Mouse (Mus musculus) heart, embryonic 12.5 days (tissue): ENCODE data around the gene Enpp1. TPM values are rescaled to one million over a fixed set of nuclear protein-coding genes. Genes with fewer than 3 reads are reported as not detected.
A peak's percentile ranks its signal among the peaks of the same experiment; 100 is the strongest.

Experiments used
- ATAC-seq: fragments of 200-750 bp; cut with Nextera tagmentation; 2 replicates; pipeline ENCODE4 v1.8.0; 2017; ENCODE audit warnings: moderate TSS enrichment, moderate library complexity; ENCODE audit not compliant: insufficient number of reproducible peaks, low FRiP score
- H3K27ac ChIP-seq: fragments of 300-500 bp; sonication (generic); 2 replicates; pipeline ENCODE4 v1.5.1; 2016; ENCODE audit warnings: mild to moderate bottlenecking, moderate library complexity; ENCODE audit not compliant: poor library complexity, severe bottlenecking
- H3K27me3 ChIP-seq: fragments of 300-500 bp; sonication (generic); replicated peaks from 2 replicates; pipeline ENCODE4 v1.6.1; 2016; ENCODE audit warnings: mild to moderate bottlenecking, moderate library complexity
- H3K36me3 ChIP-seq: fragments of 300-500 bp; sonication (generic); 2 replicates; pipeline ENCODE4 v1.6.1; 2016; ENCODE audit warnings: mild to moderate bottlenecking, moderate library complexity
- H3K4me1 ChIP-seq: fragments of 300-500 bp; sonication (generic); replicated peaks from 2 replicates; pipeline ENCODE4 v1.6.1; 2016; ENCODE audit warnings: mild to moderate bottlenecking
- H3K4me2 ChIP-seq: fragments of 300-500 bp; sonication (generic); 2 replicates; pipeline ENCODE4 v1.6.1; 2016; ENCODE audit warnings: mild to moderate bottlenecking, moderate library complexity
- H3K4me3 ChIP-seq: fragments of 300-500 bp; sonication (generic); 2 replicates; pipeline ENCODE4 v1.5.1; 2016; ENCODE audit warnings: mild to moderate bottlenecking
- H3K9ac ChIP-seq: fragments of 300-500 bp; sonication (generic); 2 replicates; pipeline ENCODE4 v1.6.1; 2016; ENCODE audit warnings: mild to moderate bottlenecking, moderate library complexity
- H3K9me3 ChIP-seq: fragments of 300-500 bp; sonication (generic); replicated peaks from 2 replicates; pipeline ENCODE4 v1.6.1; 2016; ENCODE audit warnings: mild to moderate bottlenecking, moderate library complexity
- WGBS: fragments of 180-500 bp; shearing (Covaris S2); methylation state at CpG from one replicate; pipeline ENCODE4 v1.1.7; 2016; 5-methylcytosine and 5-hydroxymethylcytosine counted together
- polyA plus RNA-seq: library from polyadenylated mRNA; unstranded; fragments of >200 nt; fragmentation: Nextera tagmentation; extraction: Ambion mirVana; gene quantifications from 2 replicates; pipeline ENCODE4 v1.2.1, GENCODE M21; 2016

The Enpp1 gene
- polyA plus RNA-seq, 1 experiment from 2014 or later: 8.0 TPM

GRCm38 (mm10) chr10:24735027-24735777 is 23.2 kb upstream of the Enpp1 start:
- WGBS: 78% methylated on average over 5 of the region's 5 CpGs
- H3K4me3 ChIP-seq: no peak overlapping the region
- no peak overlapping the region for H3K4me2 ChIP-seq
- peaks cover 11% of the 10 kb centered on the region for H3K4me1 ChIP-seq
- no peak overlapping the region for H3K27ac ChIP-seq
- H3K36me3 ChIP-seq: no peaks in the 10 kb centered on the region
- H3K9me3 ChIP-seq: no peaks in the 10 kb centered on the region
- no peak for ATAC-seq
- no peak overlapping the region for H3K9ac ChIP-seq
- H3K27me3 ChIP-seq: no peaks in the 10 kb centered on the region

GRCm38 (mm10) chr10:24727478-24727877 is 15.5 kb upstream of the Enpp1 start:
- H3K4me1 ChIP-seq: peaks cover 11% of the 10 kb centered on the region
- WGBS: 77% methylated on average over 4 of the region's 4 CpGs
- H3K4me2 ChIP-seq: no peak overlapping the region

GRCm38 (mm10) chr10:24725197-24725596 is 13.2 kb upstream of the Enpp1 start:
- H3K4me1 ChIP-seq: no peaks in the 10 kb centered on the region
- no peaks in the 10 kb centered on the region for H3K27me3 ChIP-seq
- no peak overlapping the region for H3K4me2 ChIP-seq
- no peak for ATAC-seq
- WGBS: 81% methylated on average over 2 of the region's 2 CpGs
- no peak overlapping the region for H3K4me3 ChIP-seq
- peaks cover 2% of the 10 kb centered on the region; the same call in 1 of the 2 replicates for H3K9me3 ChIP-seq
- H3K9ac ChIP-seq: no peak overlapping the region
- no peaks in the 10 kb centered on the region for H3K36me3 ChIP-seq
- no peak overlapping the region for H3K27ac ChIP-seq

More at GRCm38 (mm10) chr10:24727478-24727877, 15.5 kb upstream of the Enpp1 start:
- Histone ChIP-seq H3K9ac (no peak overlapping the region), H3K27me3 (no peaks in the 10 kb centered on the region), H3K4me3 (no peak overlapping the region), H3K36me3 (no peaks in the 10 kb centered on the region), H3K9me3 (peaks cover 2% of the 10 kb centered on the region; the same call in 1 of the 2 replicates), H3K27ac (no peak overlapping the region)
- no peak for ATAC-seq

- H3K27me3 ChIP-seq: no peaks in the 10 kb centered on the region
- no peak overlapping the region for H3K9ac ChIP-seq
- no peaks in the 10 kb centered on the region for H3K36me3 ChIP-seq
- H3K4me3 ChIP-seq: no peak overlapping the region
- H3K27ac ChIP-seq: no peak overlapping the region
- no peak overlapping the region for H3K4me2 ChIP-seq
- H3K9me3 ChIP-seq: peaks cover 2% of the 10 kb centered on the region; the same call in 1 of the 2 replicates
- WGBS: 91% methylated on average over 3 of the region's 3 CpGs
- no peak for ATAC-seq
- H3K4me1 ChIP-seq: no peaks in the 10 kb centered on the region
Observed at GRCm38 (mm10) chr10:24721841-24722240, 9.9 kb upstream of the Enpp1 start.

GRCm38 (mm10) chr10:24719383-24719782 is 7.4 kb upstream of the Enpp1 start:
- no peaks in the 10 kb centered on the region for H3K4me1 ChIP-seq
- no peak for ATAC-seq
- H3K4me2 ChIP-seq: no peak overlapping the region
- no peaks in the 10 kb centered on the region for H3K36me3 ChIP-seq
- no peak overlapping the region for H3K27ac ChIP-seq
- no peaks in the 10 kb centered on the region for H3K9me3 ChIP-seq
- no peak overlapping the region for H3K4me3 ChIP-seq
- WGBS: 85% methylated on average over 4 of the region's 4 CpGs
- H3K27me3 ChIP-seq: no peaks in the 10 kb centered on the region
- no peak overlapping the region for H3K9ac ChIP-seq

GRCm38 (mm10) chr10:24718720-24719119 is 6.8 kb upstream of the Enpp1 start:
- Histone ChIP-seq H3K27me3 (no peaks in the 10 kb centered on the region), H3K9ac (no peak overlapping the region), H3K4me3 (no peak overlapping the region), H3K36me3 (no peaks in the 10 kb centered on the region), H3K9me3 (no peaks in the 10 kb centered on the region), H3K4me1 (no peaks in the 10 kb centered on the region), H3K27ac (no peak overlapping the region), H3K4me2 (0 out of 2 replicates have a peak overlapping the region, but pooled peaks have one; percentile 3)
- WGBS: 47% methylated on average over 11 of the region's 11 CpGs
- ATAC-seq: no peak

- no peaks in the 10 kb centered on the region for H3K4me1 ChIP-seq
- H3K4me3 ChIP-seq: no peak overlapping the region
- H3K9me3 ChIP-seq: no peaks in the 10 kb centered on the region
- 0 out of 2 replicates have a peak overlapping the region, but pooled peaks have one; percentile 3 for H3K4me2 ChIP-seq
- H3K36me3 ChIP-seq: no peaks in the 10 kb centered on the region
- no peak overlapping the region for H3K27ac ChIP-seq
- no peak for ATAC-seq
- no peaks in the 10 kb centered on the region for H3K27me3 ChIP-seq
- H3K9ac ChIP-seq: no peak overlapping the region
- 49% methylated on average over 14 of the region's 14 CpGs for WGBS
Observed at GRCm38 (mm10) chr10:24718058-24718457, 6.1 kb upstream of the Enpp1 start.

- Histone ChIP-seq H3K4me1 (no peaks in the 10 kb centered on the region), H3K9ac (no peak overlapping the region), H3K9me3 (no peaks in the 10 kb centered on the region), H3K27ac (no peak overlapping the region), H3K36me3 (no peaks in the 10 kb centered on the region), H3K27me3 (no peaks in the 10 kb centered on the region), H3K4me2 (no peak overlapping the region), H3K4me3 (no peak overlapping the region)
- 82% methylated on average over 5 of the region's 5 CpGs for WGBS
- ATAC-seq: no peak
Observed at GRCm38 (mm10) chr10:24716232-24716631, 4.3 kb upstream of the Enpp1 start.

GRCm38 (mm10) chr10:24712901-24713300 is 942 bp upstream of the Enpp1 start:
- no peaks in the 10 kb centered on the region for H3K9me3 ChIP-seq
- no peaks in the 10 kb centered on the region for H3K36me3 ChIP-seq
- no peak for ATAC-seq
- 75% methylated on average over 5 of the region's 5 CpGs for WGBS
- H3K4me1 ChIP-seq: no peaks in the 10 kb centered on the region
- no peak overlapping the region for H3K27ac ChIP-seq
- H3K4me3 ChIP-seq: no peak overlapping the region
- no peak overlapping the region for H3K9ac ChIP-seq
- H3K4me2 ChIP-seq: no peak overlapping the region
- no peaks in the 10 kb centered on the region for H3K27me3 ChIP-seq

- Histone ChIP-seq H3K9me3 (no peaks in the 10 kb centered on the region), H3K4me3 (peak overlapping the region; percentile 70), H3K4me2 (peak overlapping the region; percentile 90), H3K4me1 (no peaks in the 10 kb centered on the region), H3K27ac (no peak overlapping the region), H3K9ac (peak overlapping the region; percentile 76), H3K27me3 (no peaks in the 10 kb centered on the region), H3K36me3 (no peaks in the 10 kb centered on the region)
- no peak for ATAC-seq
- WGBS: 12% methylated on average over 15 of the region's 15 CpGs
Observed at GRCm38 (mm10) chr10:24712367-24712761, 405 bp upstream of the Enpp1 start.

- peak overlapping the region; percentile 76 for H3K9ac ChIP-seq
- H3K9me3 ChIP-seq: no peaks in the 10 kb centered on the region
- peak overlapping the region; percentile 70 for H3K4me3 ChIP-seq
- 20% methylated on average over 10 of the region's 10 CpGs for WGBS
- no peaks in the 10 kb centered on the region for H3K27me3 ChIP-seq
- no peaks in the 10 kb centered on the region for H3K4me1 ChIP-seq
- no peaks in the 10 kb centered on the region for H3K36me3 ChIP-seq
- no peak overlapping the region for H3K27ac ChIP-seq
- H3K4me2 ChIP-seq: peak overlapping the region; percentile 90
- no peak for ATAC-seq
Observed at GRCm38 (mm10) chr10:24711071-24711470, 888 bp downstream of the Enpp1 start.
